Mouse (Mus musculus) bone marrow macrophage, adult 2 months (primary cell): ENCODE measurements around the gene Ssbp2. TPM values are rescaled to one million over a fixed set of nuclear protein-coding genes. Genes with fewer than 3 reads are reported as not detected.

ENCODE experiments used
- H3K27ac ChIP-seq: 2 replicates; pipeline ENCODE4 v1.5.1; 2012; ENCODE audit warnings: low read depth, low read length; ENCODE audit not compliant: insufficient read depth
- H3K4me1 ChIP-seq: 2 replicates; pipeline ENCODE4 v1.6.1; 2012; ENCODE audit warnings: low read length; ENCODE audit not compliant: control insufficient read depth, insufficient read depth
- H3K4me3 ChIP-seq: 2 replicates; pipeline ENCODE4 v1.5.1; 2012; ENCODE audit warnings: mild to moderate bottlenecking, low read length, moderate library complexity; ENCODE audit not compliant: insufficient read depth
- CTCF ChIP-seq: IDR thresholded peaks from 2 replicates; pipeline ENCODE4 v1.5.1; 2012; ENCODE audit warnings: low read depth, mild to moderate bottlenecking, low read length, moderate library complexity
- POLR2A ChIP-seq: IDR thresholded peaks from 2 replicates; pipeline ENCODE4 v1.6.1; 2012; ENCODE audit warnings: mild to moderate bottlenecking, low read depth, low read length, borderline replicate concordance
- polyA plus RNA-seq: library from polyadenylated mRNA; stranded (reverse); fragments of >200 nt; gene quantifications from 2 replicates; pipeline ENCODE4 v1.2.4, GENCODE M21; 2012; ENCODE audit not compliant: missing spikeins, insufficient read depth, insufficient read length

The Ssbp2 gene
- polyA plus RNA-seq, 1 experiment, result 8.5 TPM

GRCm38 (mm10) chr13:91619431-91619830 is 159.3 kb downstream of the Ssbp2 start:
- TF ChIP-seq CTCF, result no peak
- no peak for TF ChIP-seq POLR2A
- H3K4me1 ChIP-seq, result no peaks in the 10 kb centered on the region
- H3K27ac ChIP-seq, result no peak overlapping the region
- no peak overlapping the region for H3K4me3 ChIP-seq

- H3K4me3 ChIP-seq, result no peak overlapping the region
Observed at GRCm38 (mm10) chr13:91620541-91620940, 160.5 kb downstream of the Ssbp2 start.

GRCm38 (mm10) chr13:91631291-91631799 is 171.3 kb downstream of the Ssbp2 start:
- TF ChIP-seq POLR2A (no peak), CTCF (no peak)
- Histone ChIP-seq H3K4me3 (no peak overlapping the region), H3K27ac (no peak overlapping the region), H3K4me1 (0 out of 2 replicates have a peak, but pooled peaks cover 2% of the 10 kb centered on the region)

More at GRCm38 (mm10) chr13:91620541-91620940, 160.5 kb downstream of the Ssbp2 start:
- no peak overlapping the region for H3K27ac ChIP-seq
- no peaks in the 10 kb centered on the region for H3K4me1 ChIP-seq
- no peak for TF ChIP-seq CTCF
- no peak for TF ChIP-seq POLR2A

GRCm38 (mm10) chr13:91634123-91634522 is 174.0 kb downstream of the Ssbp2 start:
- Histone ChIP-seq H3K4me3 (no peak overlapping the region), H3K4me1 (0 out of 2 replicates have a peak, but pooled peaks cover 2% of the 10 kb centered on the region), H3K27ac (no peak overlapping the region)
- TF ChIP-seq CTCF (no peak), POLR2A (no peak)

- Histone ChIP-seq H3K4me3 (no peak overlapping the region), H3K4me1 (0 out of 2 replicates have a peak, but pooled peaks cover 2% of the 10 kb centered on the region), H3K27ac (no peak overlapping the region)
- TF ChIP-seq CTCF (no peak), POLR2A (no peak)
Observed at GRCm38 (mm10) chr13:91635957-91636356, 175.9 kb downstream of the Ssbp2 start.

GRCm38 (mm10) chr13:91636814-91637213 is 176.7 kb downstream of the Ssbp2 start:
- no peak for TF ChIP-seq POLR2A
- no peak for TF ChIP-seq CTCF

GRCm38 (mm10) chr13:91638836-91639235 is 178.8 kb downstream of the Ssbp2 start:
- H3K4me3 ChIP-seq, result no peak overlapping the region
- H3K4me1 ChIP-seq, result 0 out of 2 replicates have a peak, but pooled peaks cover 2% of the 10 kb centered on the region
- TF ChIP-seq POLR2A (no peak), CTCF (no peak)
- no peak overlapping the region for H3K27ac ChIP-seq

More at GRCm38 (mm10) chr13:91636814-91637213, 176.7 kb downstream of the Ssbp2 start:
- no peak overlapping the region for H3K4me3 ChIP-seq
- H3K27ac ChIP-seq, result no peak overlapping the region
- 0 out of 2 replicates have a peak, but pooled peaks cover 2% of the 10 kb centered on the region for H3K4me1 ChIP-seq

GRCm38 (mm10) chr13:91640219-91640618 is 180.1 kb downstream of the Ssbp2 start:
- no peak for TF ChIP-seq POLR2A
- TF ChIP-seq CTCF, result no peak
- Histone ChIP-seq H3K4me3 (no peak overlapping the region), H3K27ac (no peak overlapping the region), H3K4me1 (0 out of 2 replicates have a peak, but pooled peaks cover 2% of the 10 kb centered on the region)

- no peaks in the 10 kb centered on the region for H3K4me1 ChIP-seq
- no peak overlapping the region for H3K4me3 ChIP-seq
- no peak overlapping the region for H3K27ac ChIP-seq
- no peak for TF ChIP-seq CTCF
- no peak for TF ChIP-seq POLR2A
Observed at GRCm38 (mm10) chr13:91648240-91648639, 188.2 kb downstream of the Ssbp2 start.

- Histone ChIP-seq H3K4me1 (no peaks in the 10 kb centered on the region), H3K4me3 (no peak overlapping the region), H3K27ac (no peak overlapping the region)
- no peak for TF ChIP-seq POLR2A
- TF ChIP-seq CTCF, result no peak
Observed at GRCm38 (mm10) chr13:91649926-91650325, 189.8 kb downstream of the Ssbp2 start.
